Mouse (Mus musculus): ENCODE measurements at regions not wholly inside any gene's neighbourhood (a gene's known extent, or its start where the extent isn't known, plus 50 kb on each side); places are given as distances from the start of the nearest gene placed in this dataset.

- Histone ChIP-seq H3K27ac (replicated peaks; ENCODE audit: low read depth, low read length) (0 out of 2 replicates have a peak overlapping the region, but pooled peaks have one; percentile 17), H3K9me3 (ENCODE audit: control insufficient read depth, low read length) (no peaks in the 10 kb centered on the region), H3K27me3 (ENCODE audit: control insufficient read depth, insufficient read depth, low read length) (no peaks in the 10 kb centered on the region), H3K36me3 (ENCODE audit: control insufficient read depth, insufficient read depth, low read length) (no peaks in the 10 kb centered on the region), H3K4me3 (ENCODE audit: low read depth, low read length) (no peak overlapping the region), H3K4me2 (ENCODE audit: low read depth, severe bottlenecking) (no peak overlapping the region), H3K4me1 (ENCODE audit: control insufficient read depth, insufficient read depth, low read length) (peaks cover 7% of the 10 kb centered on the region), H3K9ac (ENCODE audit: low read length) (no peak overlapping the region)
- 34% methylated on average over 5 of the region's 5 CpGs for WGBS
- peak; percentile 66; the same call in 1 of the 2 replicates for ATAC-seq (ENCODE audit: insufficient number of reproducible peaks, low FRiP score, low TSS enrichment, low read depth)
- peak; percentile 53 for DNase-seq (ENCODE audit: low spot score)
These were observed 182.9 kb downstream of the Fam76b start for GRCm38 (mm10) chr9:14010261-14010949.

- Histone ChIP-seq H3K4me3 (ENCODE audit: low read depth, low read length) (no peak overlapping the region), H3K36me3 (ENCODE audit: control insufficient read depth, insufficient read depth, low read length) (no peaks in the 10 kb centered on the region), H3K9me3 (ENCODE audit: control insufficient read depth, low read length) (no peaks in the 10 kb centered on the region), H3K27ac (replicated peaks; ENCODE audit: low read depth, low read length) (no peak overlapping the region), H3K9ac (ENCODE audit: low read length) (no peak overlapping the region), H3K27me3 (ENCODE audit: control insufficient read depth, insufficient read depth, low read length) (no peaks in the 10 kb centered on the region), H3K4me1 (ENCODE audit: control insufficient read depth, insufficient read depth, low read length) (no peaks in the 10 kb centered on the region), H3K4me2 (ENCODE audit: low read depth, severe bottlenecking) (no peak overlapping the region)
- no peak for DNase-seq (ENCODE audit: low spot score)
- ATAC-seq (ENCODE audit: insufficient number of reproducible peaks, low FRiP score, low TSS enrichment, low read depth) = no peak
These were observed 196.7 kb downstream of the Fam76b start for GRCm38 (mm10) chr9:14024216-14024615.

GRCm38 (mm10) chr9:14024701-14025100 is 197.2 kb downstream of the Fam76b start:
- no peak overlapping the region for H3K9ac ChIP-seq (ENCODE audit: low read length)
- 57% methylated on average over 3 of the region's 3 CpGs for WGBS
- H3K9me3 ChIP-seq (ENCODE audit: control insufficient read depth, low read length) = no peaks in the 10 kb centered on the region
- ATAC-seq (ENCODE audit: insufficient number of reproducible peaks, low FRiP score, low TSS enrichment, low read depth) = no peak
- no peak overlapping the region for H3K4me3 ChIP-seq (ENCODE audit: low read depth, low read length)
- no peak for DNase-seq (ENCODE audit: low spot score)
- H3K4me2 ChIP-seq (ENCODE audit: low read depth, severe bottlenecking) = no peak overlapping the region
- H3K27ac ChIP-seq (replicated peaks; ENCODE audit: low read depth, low read length) = no peak overlapping the region
- H3K36me3 ChIP-seq (ENCODE audit: control insufficient read depth, insufficient read depth, low read length) = no peaks in the 10 kb centered on the region
- no peaks in the 10 kb centered on the region for H3K4me1 ChIP-seq (ENCODE audit: control insufficient read depth, insufficient read depth, low read length)
- H3K27me3 ChIP-seq (ENCODE audit: control insufficient read depth, insufficient read depth, low read length) = no peaks in the 10 kb centered on the region

GRCm38 (mm10) chr9:14028056-14028455 is 200.5 kb downstream of the Fam76b start:
- 79% methylated on average over 5 of the region's 5 CpGs for WGBS
- DNase-seq (ENCODE audit: low spot score) (no peak), ATAC-seq (ENCODE audit: insufficient number of reproducible peaks, low FRiP score, low TSS enrichment, low read depth) (no peak)
- Histone ChIP-seq H3K4me1 (ENCODE audit: control insufficient read depth, insufficient read depth, low read length) (no peaks in the 10 kb centered on the region), H3K4me3 (ENCODE audit: low read depth, low read length) (no peak overlapping the region), H3K27me3 (ENCODE audit: control insufficient read depth, insufficient read depth, low read length) (no peaks in the 10 kb centered on the region), H3K27ac (replicated peaks; ENCODE audit: low read depth, low read length) (no peak overlapping the region), H3K36me3 (ENCODE audit: control insufficient read depth, insufficient read depth, low read length) (no peaks in the 10 kb centered on the region), H3K9ac (ENCODE audit: low read length) (no peak overlapping the region), H3K9me3 (ENCODE audit: control insufficient read depth, low read length) (no peaks in the 10 kb centered on the region), H3K4me2 (ENCODE audit: low read depth, severe bottlenecking) (no peak overlapping the region)

GRCm38 (mm10) chr9:14031358-14032047 is 204.0 kb downstream of the Fam76b start:
- DNase-seq (ENCODE audit: low spot score) = no peak

GRCm38 (mm10) chr9:14032048-14032362 is 204.5 kb downstream of the Fam76b start:
- no peaks in the 10 kb centered on the region for H3K36me3 ChIP-seq (ENCODE audit: control insufficient read depth, insufficient read depth, low read length)
- no peak overlapping the region for H3K27ac ChIP-seq (replicated peaks; ENCODE audit: low read depth, low read length)
- DNase-seq (ENCODE audit: low spot score) = no peak
- WGBS = 83% methylated on average over 1 of the region's 1 CpGs
- H3K4me2 ChIP-seq (ENCODE audit: low read depth, severe bottlenecking) = no peak overlapping the region
- no peak overlapping the region for H3K9ac ChIP-seq (ENCODE audit: low read length)
- H3K4me3 ChIP-seq (ENCODE audit: low read depth, low read length) = no peak overlapping the region
- no peak for ATAC-seq (ENCODE audit: insufficient number of reproducible peaks, low FRiP score, low TSS enrichment, low read depth)
- H3K27me3 ChIP-seq (ENCODE audit: control insufficient read depth, insufficient read depth, low read length) = no peaks in the 10 kb centered on the region
- no peaks in the 10 kb centered on the region for H3K4me1 ChIP-seq (ENCODE audit: control insufficient read depth, insufficient read depth, low read length)
- H3K9me3 ChIP-seq (ENCODE audit: control insufficient read depth, low read length) = no peaks in the 10 kb centered on the region

More at GRCm38 (mm10) chr9:14031358-14032047, 204.0 kb downstream of the Fam76b start:
- no peak for ATAC-seq (ENCODE audit: insufficient number of reproducible peaks, low FRiP score, low TSS enrichment, low read depth)
- H3K27me3 ChIP-seq (ENCODE audit: control insufficient read depth, insufficient read depth, low read length) = no peaks in the 10 kb centered on the region
- WGBS = 62% methylated on average over 6 of the region's 6 CpGs
- H3K4me2 ChIP-seq (ENCODE audit: low read depth, severe bottlenecking) = no peak overlapping the region
- no peak overlapping the region for H3K27ac ChIP-seq (replicated peaks; ENCODE audit: low read depth, low read length)
- no peaks in the 10 kb centered on the region for H3K4me1 ChIP-seq (ENCODE audit: control insufficient read depth, insufficient read depth, low read length)
- no peak overlapping the region for H3K4me3 ChIP-seq (ENCODE audit: low read depth, low read length)
- H3K9me3 ChIP-seq (ENCODE audit: control insufficient read depth, low read length) = no peaks in the 10 kb centered on the region
- no peak overlapping the region for H3K9ac ChIP-seq (ENCODE audit: low read length)
- H3K36me3 ChIP-seq (ENCODE audit: control insufficient read depth, insufficient read depth, low read length) = no peaks in the 10 kb centered on the region

- Histone ChIP-seq H3K4me2 (ENCODE audit: low read depth, severe bottlenecking) (no peak overlapping the region), H3K9me3 (ENCODE audit: control insufficient read depth, low read length) (no peaks in the 10 kb centered on the region), H3K36me3 (ENCODE audit: control insufficient read depth, insufficient read depth, low read length) (no peaks in the 10 kb centered on the region), H3K9ac (ENCODE audit: low read length) (no peak overlapping the region), H3K27me3 (ENCODE audit: control insufficient read depth, insufficient read depth, low read length) (no peaks in the 10 kb centered on the region), H3K4me3 (ENCODE audit: low read depth, low read length) (no peak overlapping the region), H3K4me1 (ENCODE audit: control insufficient read depth, insufficient read depth, low read length) (no peaks in the 10 kb centered on the region), H3K27ac (replicated peaks; ENCODE audit: low read depth, low read length) (no peak overlapping the region)
- DNase-seq (ENCODE audit: low spot score) (no peak), ATAC-seq (ENCODE audit: insufficient number of reproducible peaks, low FRiP score, low TSS enrichment, low read depth) (no peak)
- WGBS = 82% methylated on average over 2 of the region's 2 CpGs
These were observed 208.0 kb downstream of the Fam76b start for GRCm38 (mm10) chr9:14035526-14035925.

- ATAC-seq (ENCODE audit: insufficient number of reproducible peaks, low FRiP score, low TSS enrichment, low read depth) (no peak), DNase-seq (ENCODE audit: low spot score) (no peak)
- Histone ChIP-seq H3K36me3 (ENCODE audit: control insufficient read depth, insufficient read depth, low read length) (no peaks in the 10 kb centered on the region), H3K27ac (replicated peaks; ENCODE audit: low read depth, low read length) (no peak overlapping the region), H3K4me2 (ENCODE audit: low read depth, severe bottlenecking) (no peak overlapping the region), H3K9ac (ENCODE audit: low read length) (no peak overlapping the region), H3K4me1 (ENCODE audit: control insufficient read depth, insufficient read depth, low read length) (no peaks in the 10 kb centered on the region), H3K9me3 (ENCODE audit: control insufficient read depth, low read length) (no peaks in the 10 kb centered on the region), H3K4me3 (ENCODE audit: low read depth, low read length) (no peak overlapping the region), H3K27me3 (ENCODE audit: control insufficient read depth, insufficient read depth, low read length) (no peaks in the 10 kb centered on the region)
- WGBS = 78% methylated on average over 2 of the region's 2 CpGs
These were observed 214.5 kb downstream of the Fam76b start for GRCm38 (mm10) chr9:14041900-14042435.

All from limb, embryonic 11.5 days (tissue).